Mouse (Mus musculus) stomach, embryonic 14.5 days (tissue): ENCODE measurements at regions not wholly inside any gene's neighbourhood (a gene's known extent, or its start where the extent isn't known, plus 50 kb on each side); places are given as distances from the start of the nearest gene placed in this dataset.
A peak's percentile ranks its signal among the peaks of the same experiment; 100 is the strongest.
"Not testable (repeated sequence)": the region's sequence is repeated elsewhere in the genome, so short reads cannot be mapped to it uniquely, and the experiment has no call there.

Experiments
- ATAC-seq: fragments of 200-750 bp; cut with Nextera tagmentation; 2 replicates; pipeline ENCODE4 v1.8.0; 2017; ENCODE audit warnings: low read depth, moderate TSS enrichment; ENCODE audit not compliant: insufficient number of reproducible peaks, insufficient read depth, low FRiP score
- H3K27ac ChIP-seq: fragments of 300-500 bp; sonication (generic); 2 replicates; pipeline ENCODE4 v1.5.1; 2014; ENCODE audit warnings: mild to moderate bottlenecking, low read length, moderate library complexity, mixed read lengths
- H3K27me3 ChIP-seq: fragments of 300-500 bp; sonication (generic); 2 replicates; pipeline ENCODE4 v1.6.1; 2014; ENCODE audit warnings: low read length, control low read depth, mixed read lengths; ENCODE audit not compliant: control insufficient read depth, insufficient read depth
- H3K36me3 ChIP-seq: fragments of 300-500 bp; sonication (generic); 2 replicates; pipeline ENCODE4 v1.6.1; 2014; ENCODE audit warnings: mild to moderate bottlenecking, control low read depth, low read length, moderate library complexity, mixed read lengths; ENCODE audit not compliant: control insufficient read depth, insufficient read depth
- H3K4me1 ChIP-seq: fragments of 300-500 bp; sonication (generic); 2 replicates; pipeline ENCODE4 v1.6.1; 2014; ENCODE audit warnings: low read length, control low read depth, mixed read lengths; ENCODE audit not compliant: control insufficient read depth, insufficient read depth
- H3K4me2 ChIP-seq: fragments of 300-500 bp; sonication (generic); replicated peaks from 2 replicates; pipeline ENCODE4 v1.6.1; 2014; ENCODE audit warnings: low read depth, low read length, control low read depth
- H3K4me3 ChIP-seq: fragments of 300-500 bp; sonication (generic); 2 replicates; pipeline ENCODE4 v1.5.1; 2014; ENCODE audit warnings: low read depth, low read length, control low read depth
- H3K9ac ChIP-seq: fragments of 300-500 bp; sonication (generic); replicated peaks from 2 replicates; pipeline ENCODE4 v1.6.1; 2014; ENCODE audit warnings: low read depth, mild to moderate bottlenecking, control low read depth, low read length, moderate library complexity, mixed read lengths
- H3K9me3 ChIP-seq: fragments of 300-500 bp; sonication (generic); 2 replicates; pipeline ENCODE4 v1.6.1; 2016; ENCODE audit warnings: low read depth, low read length, control low read depth; ENCODE audit not compliant: control insufficient read depth
- WGBS: fragments of 180-500 bp; shearing (Covaris S2); extraction: QIAGEN DNeasy Blood & Tissue Kit; methylation state at CpG from one replicate; pipeline ENCODE4 v1.1.7; 2014; 5-methylcytosine and 5-hydroxymethylcytosine counted together

- 47% methylated on average over 6 of the region's 6 CpGs for WGBS
- not testable (repeated sequence) for H3K27me3 ChIP-seq, H3K27ac ChIP-seq, H3K4me3 ChIP-seq, H3K4me2 ChIP-seq, H3K9me3 ChIP-seq, H3K36me3 ChIP-seq, H3K4me1 ChIP-seq, ATAC-seq, H3K9ac ChIP-seq
These were observed 119.3 kb upstream of the Tbl1xr1 start for GRCm38 (mm10) chr3:21957105-21957504.

- H3K4me2 ChIP-seq, result no peak overlapping the region
- H3K27ac ChIP-seq, result no peak overlapping the region
- H3K36me3 ChIP-seq, result no peaks in the 10 kb centered on the region
- WGBS, result 86% methylated on average over 6 of the region's 6 CpGs
- ATAC-seq, result no peak
- no peaks in the 10 kb centered on the region for H3K27me3 ChIP-seq
- H3K9me3 ChIP-seq, result no peaks in the 10 kb centered on the region
- H3K9ac ChIP-seq, result no peak overlapping the region
- no peak overlapping the region for H3K4me3 ChIP-seq
- H3K4me1 ChIP-seq, result peaks cover 5% of the 10 kb centered on the region; the same call in 1 of the 2 replicates
These were observed 117.7 kb upstream of the Tbl1xr1 start for GRCm38 (mm10) chr3:21958595-21959286.

- Histone ChIP-seq H3K27me3 (no peaks in the 10 kb centered on the region), H3K4me2 (no peak overlapping the region), H3K27ac (no peak overlapping the region), H3K9me3 (no peaks in the 10 kb centered on the region), H3K4me1 (peaks cover 6% of the 10 kb centered on the region; the same call in 1 of the 2 replicates), H3K4me3 (no peak overlapping the region), H3K36me3 (no peaks in the 10 kb centered on the region), H3K9ac (no peak overlapping the region)
- 68% methylated on average over 6 of the region's 6 CpGs for WGBS
- no peak for ATAC-seq
These were observed 115.4 kb upstream of the Tbl1xr1 start for GRCm38 (mm10) chr3:21961091-21961490.

GRCm38 (mm10) chr3:21961746-21962145 is 114.7 kb upstream of the Tbl1xr1 start:
- Histone ChIP-seq H3K27ac (no peak overlapping the region), H3K36me3 (no peaks in the 10 kb centered on the region), H3K4me3 (no peak overlapping the region), H3K27me3 (no peaks in the 10 kb centered on the region), H3K9ac (no peak overlapping the region), H3K4me1 (peaks cover 6% of the 10 kb centered on the region; the same call in 1 of the 2 replicates), H3K9me3 (no peaks in the 10 kb centered on the region), H3K4me2 (no peak overlapping the region)
- ATAC-seq, result no peak
- 80% methylated on average over 5 of the region's 5 CpGs for WGBS

- 32% methylated on average over 7 of the region's 7 CpGs for WGBS
- no peak overlapping the region for H3K4me2 ChIP-seq
- no peaks in the 10 kb centered on the region for H3K9me3 ChIP-seq
- H3K4me1 ChIP-seq, result peaks cover 6% of the 10 kb centered on the region; the same call in 1 of the 2 replicates
- no peaks in the 10 kb centered on the region for H3K36me3 ChIP-seq
- no peak for ATAC-seq
- H3K27ac ChIP-seq, result no peak overlapping the region
- no peaks in the 10 kb centered on the region for H3K27me3 ChIP-seq
- no peak overlapping the region for H3K9ac ChIP-seq
- H3K4me3 ChIP-seq, result no peak overlapping the region
These were observed 114.1 kb upstream of the Tbl1xr1 start for GRCm38 (mm10) chr3:21962360-21962782.

- Histone ChIP-seq H3K27ac (no peak overlapping the region), H3K36me3 (no peaks in the 10 kb centered on the region), H3K9me3 (no peaks in the 10 kb centered on the region), H3K4me3 (no peak overlapping the region), H3K27me3 (no peaks in the 10 kb centered on the region), H3K4me2 (no peak overlapping the region), H3K9ac (no peak overlapping the region), H3K4me1 (peaks cover 6% of the 10 kb centered on the region; the same call in 1 of the 2 replicates)
- 21% methylated on average over 7 of the region's 7 CpGs for WGBS
- ATAC-seq, result no peak; the same call in 1 of the 2 replicates
These were observed 113.3 kb upstream of the Tbl1xr1 start for GRCm38 (mm10) chr3:21962921-21963732.

- H3K9ac ChIP-seq, result no peak overlapping the region
- WGBS, result 97% methylated on average over 1 of the region's 1 CpGs
- no peak overlapping the region for H3K4me3 ChIP-seq
- no peaks in the 10 kb centered on the region for H3K9me3 ChIP-seq
- no peak overlapping the region for H3K27ac ChIP-seq
- H3K4me2 ChIP-seq, result no peak overlapping the region
- no peaks in the 10 kb centered on the region for H3K36me3 ChIP-seq
- H3K27me3 ChIP-seq, result no peaks in the 10 kb centered on the region
- H3K4me1 ChIP-seq, result peaks cover 6% of the 10 kb centered on the region; the same call in 1 of the 2 replicates
- 0 out of 2 replicates have a peak, but pooled peaks have one; percentile 29 for ATAC-seq
These were observed 112.6 kb upstream of the Tbl1xr1 start for GRCm38 (mm10) chr3:21963733-21964351.

GRCm38 (mm10) chr3:21964438-21964837 is 112.0 kb upstream of the Tbl1xr1 start:
- Histone ChIP-seq H3K4me2 (no peak overlapping the region), H3K9me3 (no peaks in the 10 kb centered on the region), H3K4me1 (peaks cover 6% of the 10 kb centered on the region; the same call in 1 of the 2 replicates), H3K36me3 (no peaks in the 10 kb centered on the region), H3K27me3 (no peaks in the 10 kb centered on the region), H3K27ac (no peak overlapping the region), H3K4me3 (no peak overlapping the region), H3K9ac (no peak overlapping the region)
- 90% methylated on average over 6 of the region's 6 CpGs for WGBS
- no peak for ATAC-seq
